Mouse (Mus musculus): ENCODE data around the gene Actg2. TPM values are rescaled to one million over a fixed set of nuclear protein-coding genes. Genes with fewer than 3 reads are reported as not detected.
"Not testable (repeated sequence)": the region's sequence is repeated elsewhere in the genome, so short reads cannot be mapped to it uniquely, and the experiment has no call there.

Actg2 gene
- 1.1 TPM in 2 replicates for polyA plus RNA-seq (2015; fragmentation: Nextera tagmentation; extraction: Ambion mirVana)

DNA sequence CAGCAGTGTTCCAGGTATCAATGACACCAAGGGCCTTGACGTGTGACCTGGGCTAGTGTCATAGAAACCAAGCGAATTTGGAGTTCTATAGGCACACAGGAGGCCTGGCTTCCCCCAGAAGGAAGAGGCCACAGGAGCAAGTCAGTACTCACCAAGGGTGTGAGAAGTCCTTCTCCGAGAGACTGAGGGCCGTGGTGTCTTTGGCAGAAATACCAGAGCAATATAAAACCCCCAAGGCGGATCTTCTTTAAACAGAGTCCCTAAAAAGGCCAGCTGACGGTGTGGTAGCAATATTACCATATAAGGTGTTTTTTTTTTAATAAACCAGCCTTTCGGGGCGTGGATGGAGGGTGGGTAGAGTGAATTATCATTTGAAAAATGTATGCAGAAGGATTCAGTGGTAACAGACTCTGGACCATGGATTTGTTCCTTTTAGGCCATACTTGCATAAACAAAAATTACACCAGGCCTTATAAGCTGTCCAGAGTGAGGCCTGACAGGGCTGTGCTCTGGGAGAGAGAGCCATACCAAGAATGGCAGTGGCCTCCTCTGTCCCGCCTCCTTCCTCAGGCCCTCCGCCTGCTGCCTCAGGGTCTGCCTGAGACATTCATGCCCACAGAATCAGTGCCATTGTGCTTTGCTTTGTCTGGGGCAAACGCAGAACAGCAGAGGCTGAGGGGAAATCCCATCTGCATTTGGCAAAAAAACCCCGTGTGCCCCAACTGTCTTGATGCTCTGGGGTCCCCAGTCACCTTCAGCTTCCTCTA is at the start of gene Actg2:
TSS of gene Actg2 (minus strand) at position 238 of the 767 bp plus-strand sequence.
- no peaks in the 10 kb centered on the region for H3K36me3 ChIP-seq
- no peak within 1 kb of the TSS for H3K4me2 ChIP-seq (replicated peaks)
- 59% methylated on average over 12 of the region's 12 CpGs for WGBS
- H3K4me3 ChIP-seq, result no peak within 1 kb of the TSS
- no peaks in the 10 kb centered on the region for H3K4me1 ChIP-seq
- no peaks in the 10 kb centered on the region for H3K27me3 ChIP-seq
- H3K9ac ChIP-seq (replicated peaks), result no peak within 1 kb of the TSS
- no peak within 1 kb of the TSS for H3K27ac ChIP-seq (replicated peaks)
- no peak for ATAC-seq (replicated peaks)
- H3K9me3 ChIP-seq, result no peaks in the 10 kb centered on the region

DNA sequence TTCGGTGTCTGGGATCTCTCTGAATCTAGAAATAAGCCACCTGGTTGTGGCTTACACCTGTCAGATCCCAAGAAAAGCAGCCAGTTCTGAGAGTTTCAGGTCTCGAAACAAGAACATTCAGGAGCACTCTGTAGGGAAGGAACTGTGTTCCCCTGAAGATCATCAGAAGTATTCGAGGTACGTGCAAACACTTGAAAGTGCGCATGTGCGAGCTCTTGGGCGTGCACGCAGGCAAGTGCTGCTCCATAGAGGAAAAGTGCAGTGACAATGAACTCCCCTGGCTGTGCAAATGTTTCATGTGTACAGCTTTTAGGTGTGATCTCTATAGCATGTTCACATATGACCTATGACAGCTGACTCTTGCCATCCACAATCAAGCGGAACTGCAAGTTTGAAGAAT is 49.3 kb upstream of the Actg2 start:
- not testable (repeated sequence) for H3K9ac ChIP-seq (replicated peaks); H3K27ac ChIP-seq (replicated peaks); H3K27me3 ChIP-seq; H3K9me3 ChIP-seq; ATAC-seq (replicated peaks); H3K4me2 ChIP-seq (replicated peaks); H3K36me3 ChIP-seq; H3K4me1 ChIP-seq; H3K4me3 ChIP-seq
- 86% methylated on average over 9 of the region's 9 CpGs for WGBS

DNA sequence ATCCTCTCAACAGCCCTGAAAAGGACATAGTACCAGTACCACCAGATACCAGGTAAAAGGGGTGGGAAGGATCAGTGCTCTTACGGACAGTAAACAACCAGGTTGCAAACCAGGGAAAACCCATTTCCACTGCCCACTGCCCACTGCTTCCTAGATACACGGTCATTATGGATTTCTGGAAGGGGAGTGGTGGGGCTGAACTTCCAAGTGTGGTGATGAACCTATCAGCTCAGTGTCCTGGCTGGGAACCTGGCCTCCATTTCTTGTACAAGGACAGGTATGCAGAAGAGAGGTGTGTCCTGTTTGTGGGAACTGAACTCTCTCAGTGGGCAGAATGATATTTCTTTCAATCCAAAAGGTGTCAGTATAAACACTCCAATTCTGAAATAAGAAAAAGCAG is 47.5 kb upstream of the Actg2 start:
- no peaks in the 10 kb centered on the region for H3K36me3 ChIP-seq
- no peaks in the 10 kb centered on the region for H3K27me3 ChIP-seq
- no peak overlapping the region for H3K4me2 ChIP-seq (replicated peaks)
- H3K27ac ChIP-seq (replicated peaks), result no peak overlapping the region
- no peak overlapping the region for H3K4me3 ChIP-seq
- 80% methylated on average over 2 of the region's 2 CpGs for WGBS
- no peak overlapping the region for H3K9ac ChIP-seq (replicated peaks)
- H3K9me3 ChIP-seq, result no peaks in the 10 kb centered on the region
- H3K4me1 ChIP-seq, result peaks cover 5% of the 10 kb centered on the region; the same call in 1 of the 2 replicates
- ATAC-seq (replicated peaks), result no peak

DNA sequence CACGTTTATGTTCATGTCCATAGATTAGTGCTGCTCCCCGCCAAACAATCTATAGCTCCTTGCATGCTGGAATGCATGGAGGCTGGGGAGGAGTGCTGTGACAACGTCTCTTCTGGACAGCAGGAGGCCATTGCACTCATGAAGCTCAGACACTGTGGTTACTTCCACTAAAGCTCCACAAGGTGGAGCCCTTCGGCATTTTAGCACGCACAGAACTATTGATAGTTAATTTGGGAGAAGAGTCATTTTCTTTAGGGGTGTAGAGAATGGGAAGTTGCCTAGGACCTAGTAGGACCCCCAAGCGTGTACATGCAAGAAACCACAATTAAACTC is 46.8 kb upstream of the Actg2 start:
- Histone ChIP-seq H3K4me3 (no peak overlapping the region), H3K27me3 (0 out of 2 replicates have a peak, but pooled peaks cover 4% of the 10 kb centered on the region), H3K36me3 (no peaks in the 10 kb centered on the region), H3K4me2 (replicated peaks) (no peak overlapping the region), H3K27ac (replicated peaks) (no peak overlapping the region), H3K9ac (replicated peaks) (no peak overlapping the region), H3K9me3 (no peaks in the 10 kb centered on the region), H3K4me1 (peaks cover 5% of the 10 kb centered on the region; the same call in 1 of the 2 replicates)
- 1% methylated on average over 6 of the region's 6 CpGs for WGBS
- ATAC-seq (replicated peaks), result peak; percentile 55; the same call in 1 of the 2 replicates

DNA sequence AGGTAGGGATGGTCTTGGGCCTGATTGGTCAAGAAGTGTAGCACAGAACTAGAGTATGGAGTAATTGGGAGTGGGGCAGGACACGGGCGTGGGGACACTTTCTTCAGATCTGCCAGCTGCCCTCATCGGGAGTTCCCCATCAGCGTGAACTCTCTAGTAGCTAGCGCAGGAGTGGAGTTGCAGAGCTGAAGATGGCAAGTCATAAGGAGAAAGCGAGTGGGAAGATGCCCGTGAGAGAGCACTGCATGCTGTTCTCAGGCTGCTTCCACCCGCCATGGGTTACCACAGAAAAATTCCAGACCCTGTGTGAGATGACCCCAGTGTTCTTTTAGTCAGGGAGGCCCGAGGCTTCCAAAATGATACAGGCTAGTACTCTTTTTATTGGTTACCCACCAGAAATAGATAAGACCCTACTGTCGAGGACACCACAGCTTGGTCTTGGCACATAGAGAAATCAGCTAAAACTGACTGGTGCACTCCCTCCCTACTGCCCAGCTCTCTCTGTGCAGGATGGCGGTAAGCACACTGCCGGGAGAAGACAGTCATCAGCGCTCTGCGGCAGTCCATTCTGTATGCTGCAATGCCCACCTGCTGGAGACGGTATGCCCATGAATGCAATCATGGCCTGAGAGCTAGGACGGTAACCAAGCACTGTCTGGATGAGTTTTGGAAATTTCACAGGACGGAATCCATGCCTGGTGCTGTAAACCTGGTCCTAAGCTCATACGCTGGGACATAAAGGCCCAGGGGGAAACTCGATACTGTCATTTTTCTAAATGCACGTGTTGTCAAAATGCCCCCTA is 46.3 kb upstream of the Actg2 start:
- no peak for ATAC-seq (replicated peaks)
- no peak overlapping the region for H3K27ac ChIP-seq (replicated peaks)
- no peak overlapping the region for H3K4me3 ChIP-seq
- H3K9me3 ChIP-seq, result no peaks in the 10 kb centered on the region
- no peaks in the 10 kb centered on the region for H3K36me3 ChIP-seq
- WGBS, result 41% methylated on average over 20 of the region's 20 CpGs
- no peak overlapping the region for H3K9ac ChIP-seq (replicated peaks)
- H3K4me2 ChIP-seq (replicated peaks), result no peak overlapping the region
- H3K27me3 ChIP-seq, result 0 out of 2 replicates have a peak, but pooled peaks cover 4% of the 10 kb centered on the region
- peaks cover 5% of the 10 kb centered on the region; the same call in 1 of the 2 replicates for H3K4me1 ChIP-seq

DNA sequence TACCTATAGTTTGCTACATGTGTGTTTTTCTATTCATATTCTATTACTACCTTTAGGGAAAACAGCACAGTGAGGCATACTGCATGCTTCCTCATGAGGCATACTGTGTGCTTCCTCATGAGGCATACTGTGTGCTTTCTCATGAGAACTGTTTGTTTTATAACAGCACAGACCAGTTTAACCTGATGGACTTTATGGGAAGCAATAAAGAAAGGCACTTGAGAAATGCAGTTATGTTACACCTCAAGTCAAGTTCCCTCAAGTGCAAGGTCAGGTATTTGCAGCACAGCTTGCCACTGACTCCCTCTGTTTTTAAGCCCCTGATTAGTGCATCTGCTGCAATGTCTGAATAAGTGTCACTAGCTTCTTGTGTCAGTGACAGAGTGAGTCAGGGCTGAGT is 41.5 kb upstream of the Actg2 start:
- Histone ChIP-seq H3K4me1 (peaks cover 6% of the 10 kb centered on the region), H3K4me3 (no peak overlapping the region), H3K4me2 (replicated peaks) (no peak overlapping the region), H3K27me3 (peaks cover 11% of the 10 kb centered on the region; the same call in 1 of the 2 replicates), H3K9me3 (no peaks in the 10 kb centered on the region), H3K36me3 (no peaks in the 10 kb centered on the region), H3K9ac (replicated peaks) (no peak overlapping the region), H3K27ac (replicated peaks) (no peak overlapping the region)
- no peak for ATAC-seq (replicated peaks)

DNA sequence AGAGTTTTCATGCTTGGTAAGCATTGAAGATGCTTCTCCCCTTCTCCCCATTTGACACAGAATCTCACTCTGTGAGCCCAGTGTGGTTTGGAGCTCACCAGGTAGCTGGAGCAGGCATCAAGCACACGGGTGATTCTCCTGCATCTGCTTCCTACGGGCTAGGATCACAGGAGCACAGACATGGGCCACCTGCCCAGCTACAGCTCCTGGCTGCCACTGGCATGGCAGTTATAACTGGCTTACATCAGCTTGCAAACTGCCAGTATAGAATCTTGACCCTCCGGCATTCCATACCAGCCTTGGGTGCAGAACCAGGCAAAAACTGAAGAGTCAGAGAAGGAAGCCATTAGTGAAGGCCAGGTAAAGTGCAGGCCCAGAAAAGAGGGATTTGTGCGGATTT is 39.5 kb upstream of the Actg2 start:
- Histone ChIP-seq H3K27ac (replicated peaks) (no peak overlapping the region), H3K27me3 (peaks cover 11% of the 10 kb centered on the region; the same call in 1 of the 2 replicates), H3K9ac (replicated peaks) (no peak overlapping the region), H3K4me3 (no peak overlapping the region), H3K4me2 (replicated peaks) (no peak overlapping the region), H3K4me1 (peaks cover 16% of the 10 kb centered on the region), H3K9me3 (no peaks in the 10 kb centered on the region), H3K36me3 (no peaks in the 10 kb centered on the region)
- 83% methylated on average over 4 of the region's 4 CpGs for WGBS
- ATAC-seq (replicated peaks), result no peak

DNA sequence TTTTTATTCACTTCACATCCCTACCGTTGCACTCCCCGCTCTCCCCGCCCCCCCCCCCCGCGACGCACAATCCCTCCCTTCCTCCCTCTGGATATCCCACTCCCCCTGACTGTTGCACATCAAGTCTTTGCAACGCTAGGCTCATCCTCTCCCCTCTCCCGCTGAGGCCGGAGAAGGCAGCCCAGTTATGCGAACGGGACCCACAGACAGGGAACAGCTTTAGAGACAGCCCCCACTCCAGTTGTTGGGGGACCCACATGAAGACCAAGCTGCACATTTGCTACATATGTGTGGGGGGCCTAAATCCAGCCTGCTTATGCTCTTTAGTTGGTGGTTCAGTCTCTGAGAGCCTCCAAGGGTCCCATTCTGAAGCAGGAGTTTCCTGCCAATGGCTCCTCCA is 36.6 kb upstream of the Actg2 start, which contains the start of gene Stambp:
TSS of gene Stambp (minus strand) at position 59 of the 400 bp plus-strand sequence.
- H3K9me3 ChIP-seq, result no peaks in the 10 kb centered on the region
- 0 out of 2 replicates have a peak, but pooled peaks cover 7% of the 10 kb centered on the region for H3K36me3 ChIP-seq
- whole genome bisulfite sequencing, result 0% methylated on average over 9 of the region's 11 CpGs
- peak within 1 kb of the TSS; percentile 94 for H3K27ac ChIP-seq (replicated peaks)
- H3K4me3 ChIP-seq, result peak within 1 kb of the TSS; percentile 86
- peaks cover 21% of the 10 kb centered on the region for H3K4me1 ChIP-seq
- peak within 1 kb of the TSS; percentile 79 for H3K9ac ChIP-seq (replicated peaks)
- H3K4me2 ChIP-seq (replicated peaks), result peak within 1 kb of the TSS; percentile 93
- ATAC-seq (replicated peaks), result peak; percentile 85
- peaks cover 7% of the 10 kb centered on the region; the same call in 1 of the 2 replicates for H3K27me3 ChIP-seq

DNA sequence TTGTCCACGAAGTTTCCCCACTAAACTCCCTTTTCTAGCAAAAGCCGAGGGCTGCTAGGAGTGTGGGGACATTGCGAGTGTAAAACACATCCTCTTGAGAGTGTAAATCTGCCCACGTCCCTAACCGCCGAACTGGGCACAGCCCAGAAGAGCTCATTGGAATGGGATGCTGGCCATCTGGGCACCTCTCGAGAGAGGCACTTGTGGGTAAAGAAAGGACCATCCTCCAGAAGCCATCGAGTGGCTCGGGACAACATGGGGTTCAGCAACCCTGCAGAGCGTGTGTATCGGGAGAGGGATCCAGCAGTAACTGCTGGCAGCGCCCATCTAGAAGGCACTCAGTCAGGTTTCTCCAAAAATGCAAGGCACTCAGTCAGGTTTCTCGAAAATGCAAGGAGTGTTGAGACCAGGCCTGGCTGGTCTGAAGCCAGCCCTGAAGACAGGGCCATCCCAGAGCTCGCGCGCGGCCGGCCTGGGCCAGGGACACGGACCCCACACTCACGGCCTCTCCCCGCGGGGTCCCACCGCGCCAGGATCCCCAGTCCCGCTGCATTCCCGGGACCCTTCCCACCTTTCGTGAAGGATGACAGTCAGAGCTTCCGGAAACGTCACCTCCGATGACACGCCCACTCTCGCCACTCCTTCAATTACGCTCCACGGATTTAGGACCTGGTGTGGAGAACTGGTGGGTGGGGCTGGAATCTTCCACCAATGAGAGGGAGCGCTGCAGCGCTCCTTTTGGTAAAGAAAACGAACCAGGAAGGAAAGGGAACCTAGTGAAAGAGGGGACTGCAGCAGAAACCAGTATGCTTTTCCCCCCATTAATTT is 36.0 kb upstream of the Actg2 start:
- Histone ChIP-seq H3K9me3 (no peaks in the 10 kb centered on the region), H3K9ac (replicated peaks) (peak overlapping the region; percentile 79), H3K4me3 (peak overlapping the region; percentile 86), H3K27ac (replicated peaks) (peak overlapping the region; percentile 94), H3K27me3 (peaks cover 7% of the 10 kb centered on the region; the same call in 1 of the 2 replicates), H3K4me1 (peaks cover 21% of the 10 kb centered on the region), H3K4me2 (replicated peaks) (peak overlapping the region; percentile 93), H3K36me3 (peaks cover 7% of the 10 kb centered on the region; the same call in 1 of the 2 replicates)
- 4% methylated on average over 37 of the region's 37 CpGs for WGBS
- ATAC-seq (replicated peaks), result peak; percentile 97

DNA sequence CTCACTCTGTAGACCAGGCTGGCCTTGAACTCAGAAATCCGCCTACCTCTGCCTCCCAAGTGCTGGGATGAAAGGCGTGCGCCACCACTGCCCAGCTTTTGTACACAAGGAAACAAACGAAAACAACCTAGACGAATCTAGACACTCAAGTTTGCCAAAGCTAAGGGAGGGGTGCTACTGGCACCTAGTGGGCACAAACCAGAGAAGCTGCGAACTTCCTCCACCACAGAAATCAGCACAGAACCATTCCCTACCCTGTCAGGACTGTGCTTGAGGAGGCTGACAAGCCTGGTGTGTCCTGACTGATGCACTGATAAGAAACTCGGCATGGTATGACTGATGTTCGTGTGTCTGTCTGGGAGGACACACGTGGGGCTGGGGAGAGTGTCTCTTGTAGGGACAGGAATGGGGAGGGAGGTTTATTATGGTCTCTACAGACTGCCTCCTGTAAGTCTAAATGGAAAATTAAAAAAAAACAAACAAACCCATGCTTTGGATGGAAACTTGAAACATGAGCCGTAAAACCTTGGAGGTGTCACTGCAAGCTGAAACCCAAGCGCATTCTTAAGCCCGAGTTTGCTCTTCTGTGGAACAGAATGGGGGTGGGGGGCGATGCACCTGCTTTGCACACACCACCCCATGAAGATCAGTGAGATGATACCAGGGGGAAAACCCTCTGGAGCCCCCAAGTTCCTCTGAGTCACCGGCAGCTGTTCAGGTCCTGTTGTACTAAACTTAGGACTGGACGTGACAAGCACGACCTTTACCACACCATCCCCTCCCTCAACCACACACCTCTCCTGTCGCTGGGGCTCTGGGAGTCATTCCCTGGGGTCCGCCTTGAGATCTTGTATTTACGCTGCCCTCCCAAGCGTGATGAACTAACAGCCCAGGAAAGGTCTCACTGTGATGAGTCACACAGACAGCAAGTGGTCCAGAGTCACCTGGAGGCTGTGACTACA is 33.1 kb upstream of the Actg2 start:
- no peak overlapping the region for H3K4me2 ChIP-seq (replicated peaks)
- H3K4me1 ChIP-seq, result peaks cover 21% of the 10 kb centered on the region
- H3K27me3 ChIP-seq, result no peaks in the 10 kb centered on the region
- ATAC-seq (replicated peaks), result no peak
- peaks cover 20% of the 10 kb centered on the region for H3K36me3 ChIP-seq
- no peak overlapping the region for H3K9ac ChIP-seq (replicated peaks)
- WGBS, result 78% methylated on average over 20 of the region's 20 CpGs
- no peaks in the 10 kb centered on the region for H3K9me3 ChIP-seq
- H3K27ac ChIP-seq (replicated peaks), result no peak overlapping the region
- no peak overlapping the region for H3K4me3 ChIP-seq

DNA sequence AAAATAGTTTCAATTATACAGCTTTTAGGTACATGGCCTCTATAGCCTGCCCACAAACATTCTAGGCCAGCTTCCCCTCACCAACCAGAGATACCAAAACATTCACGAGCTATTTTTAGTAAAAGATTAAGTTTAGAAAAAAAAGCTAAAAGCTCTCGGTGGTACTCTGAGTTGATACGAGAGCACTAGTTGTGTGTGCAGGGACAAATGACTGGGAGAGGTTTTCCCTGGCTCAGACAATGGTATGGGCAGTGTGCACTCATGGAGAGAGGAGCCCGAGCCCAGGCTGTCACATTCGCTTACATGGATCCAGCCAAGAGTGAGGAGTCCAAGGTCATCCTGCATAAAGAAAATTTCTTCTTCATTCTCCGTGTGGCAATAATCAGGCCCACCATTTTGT is 19.9 kb upstream of the Actg2 start:
- H3K36me3 ChIP-seq, result peaks cover 66% of the 10 kb centered on the region
- no peak overlapping the region for H3K4me2 ChIP-seq (replicated peaks)
- H3K4me1 ChIP-seq, result no peaks in the 10 kb centered on the region
- H3K9me3 ChIP-seq, result no peaks in the 10 kb centered on the region
- H3K9ac ChIP-seq (replicated peaks), result no peak overlapping the region
- H3K27ac ChIP-seq (replicated peaks), result no peak overlapping the region
- no peaks in the 10 kb centered on the region for H3K27me3 ChIP-seq
- ATAC-seq (replicated peaks), result no peak
- no peak overlapping the region for H3K4me3 ChIP-seq
- 91% methylated on average over 6 of the region's 6 CpGs for WGBS
